Mouse (Mus musculus): Measurements from ENCODE around the gene Tyk2.

GRCm38 (mm10) chr9:21169157-21169556 lies 38.1 kb upstream of the Tyk2 start:
- TF ChIP-seq EP300 (IDR thresholded peaks at IDR 0.05; ENCODE audit: insufficient read depth, low read depth, low read length) = no peak
- no peak for TF ChIP-seq POLR2A (IDR thresholded peaks at IDR 0.05; ENCODE audit: insufficient read depth, low read length)
- no peak for TF ChIP-seq CTCF (IDR thresholded peaks at IDR 0.05; ENCODE audit: low read depth, low read length)

Data from ES-Bruce4 (cell line).